Mouse (Mus musculus): Measurements from ENCODE around the gene Slc8a2.

GRCm38 (mm10) chr7:16183663-16184062, 54.0 kb downstream of the Slc8a2 start:
- TF ChIP-seq ZNF384 (IDR thresholded peaks at IDR 0.05; ENCODE audit: low read depth, low read length) (no peak), CHD2 (IDR thresholded peaks at IDR 0.05; ENCODE audit: low read depth, low read length) (no peak), ZC3H11A (IDR thresholded peaks at IDR 0.05; ENCODE audit: borderline replicate concordance, low read depth, low read length) (no peak), HCFC1 (IDR thresholded peaks at IDR 0.05; ENCODE audit: borderline replicate concordance, insufficient read depth, low read length) (no peak)
